Mouse (Mus musculus) gastrocnemius, postnatal 36 days (tissue): ENCODE data around the gene Tradd. TPM values are rescaled to one million over a fixed set of nuclear protein-coding genes. Genes with fewer than 3 reads are reported as not detected.
"Not testable (repeated sequence)": the region's sequence is repeated elsewhere in the genome, so short reads cannot be mapped to it uniquely, and the experiment has no call there.

Source experiments
- DNase-seq, 2 experiments: peaks; one replicate each; pipeline ENCODE4 v3.0.0; 2022
- intact Hi-C: fragments of 180-260 bp; cut with DNase I; formaldehyde crosslinking; loops from one replicate; pipeline ENCODE4 v1.15.1; 2025
- total RNA-seq, 2 experiments: library from RNA; stranded (reverse); gene quantifications; 2 replicates each; pipeline ENCODE4 v1.2.3; 2021

The Tradd gene
- total RNA-seq, 2 experiments from 2014 or later: 2.8 to 3.7 TPM

- intact Hi-C loops: no loop called here
These were observed 31.6 kb upstream of the Tradd start, which contains the start of gene Exoc3l for GRCm38 (mm10) chr8:105295895-105296573. Exoc3l (minus strand) TSS chr8:105296101.

GRCm38 (mm10) chr8:105295256-105295655, 30.8 kb upstream of the Tradd start:
- intact Hi-C loops: no loop called here
- no peak for DNase-seq

More at GRCm38 (mm10) chr8:105295895-105296573, 31.6 kb upstream of the Tradd start, which contains the start of gene Exoc3l:
- no peak for DNase-seq

GRCm38 (mm10) chr8:105294776-105295175, 30.4 kb upstream of the Tradd start:
- intact Hi-C loops: no loop called here
- no peak for DNase-seq

GRCm38 (mm10) chr8:105293405-105293804, 29.0 kb upstream of the Tradd start:
- no peak for DNase-seq
- intact Hi-C loops: no loop called here

GRCm38 (mm10) chr8:105292471-105292870, 28.1 kb upstream of the Tradd start:
- intact Hi-C loops: no loop called here
- no peak for DNase-seq

- intact Hi-C loops, DNase-seq: not testable (repeated sequence)
These were observed 27.4 kb upstream of the Tradd start for GRCm38 (mm10) chr8:105291802-105292201.

GRCm38 (mm10) chr8:105291364-105291763, 27.0 kb upstream of the Tradd start:
- intact Hi-C loops, DNase-seq: not testable (repeated sequence)

- intact Hi-C loops: no loop called here
- peak; percentile 79 to 89 for DNase-seq
These were observed 26.3 kb upstream of the Tradd start for GRCm38 (mm10) chr8:105290554-105291314.

- intact Hi-C loops: loop anchor here (5.0 kb wide), 1 partner anchor 38 kb away; no protein-coding TSS in a partner anchor
- DNase-seq: no peak
These were observed 25.5 kb upstream of the Tradd start, which contains the start of gene 4931428F04Rik for GRCm38 (mm10) chr8:105289805-105290460. 4931428F04Rik (minus strand) TSS chr8:105289864.

GRCm38 (mm10) chr8:105288958-105289732, 24.7 kb upstream of the Tradd start:
- DNase-seq: peak; percentile 87 to 90
- intact Hi-C loops: loop anchor here (5.0 kb wide), 1 partner anchor 37 kb away; no protein-coding TSS in a partner anchor

- no peak for DNase-seq
- intact Hi-C loops: loop anchor here (5.0 kb wide), 1 partner anchor 36 kb away; no protein-coding TSS in a partner anchor
These were observed 23.8 kb upstream of the Tradd start for GRCm38 (mm10) chr8:105288231-105288630.

GRCm38 (mm10) chr8:105286907-105287306, 22.5 kb upstream of the Tradd start:
- intact Hi-C loops: loop anchor here (5.0 kb wide), 1 partner anchor 35 kb away; no protein-coding TSS in a partner anchor
- no peak for DNase-seq

GRCm38 (mm10) chr8:105285514-105285913, 21.1 kb upstream of the Tradd start:
- DNase-seq: no peak
- intact Hi-C loops: loop anchor here (5.0 kb wide), 1 partner anchor 33 kb away; no protein-coding TSS in a partner anchor

- DNase-seq: peak in 1 of 2 experiments; percentile 53
- intact Hi-C loops: no loop called here
These were observed 18.7 kb upstream of the Tradd start for GRCm38 (mm10) chr8:105283074-105283473.

- intact Hi-C loops: no loop called here
These were observed 17.8 kb upstream of the Tradd start for GRCm38 (mm10) chr8:105282239-105282638.

GRCm38 (mm10) chr8:105281821-105282220, 17.4 kb upstream of the Tradd start:
- no peak for DNase-seq
- intact Hi-C loops: no loop called here

More at GRCm38 (mm10) chr8:105282239-105282638, 17.8 kb upstream of the Tradd start:
- DNase-seq: no peak

GRCm38 (mm10) chr8:105280567-105280966, 16.2 kb upstream of the Tradd start:
- intact Hi-C loops: no loop called here
- no peak for DNase-seq

- intact Hi-C loops: no loop called here
- peak; percentile 74 to 77 for DNase-seq
These were observed 14.5 kb upstream of the Tradd start for GRCm38 (mm10) chr8:105278911-105279334.

- intact Hi-C loops: no loop called here
- peak in 1 of 2 experiments; percentile 63 for DNase-seq
These were observed 12.1 kb upstream of the Tradd start for GRCm38 (mm10) chr8:105276292-105277120.
